Mouse (Mus musculus): ENCODE data around the gene Tcf19. TPM values are rescaled to one million over a fixed set of nuclear protein-coding genes. Genes with fewer than 3 reads are reported as not detected.

Tcf19 gene
- polyA plus RNA-seq, 1 experiment from 2014 or later: 83.2 TPM

GRCm38 (mm10) chr17:35550871-35551270 lies 34.2 kb upstream of the Tcf19 start:
- Histone ChIP-seq H3K4me3 (ENCODE audit: low read depth, low read length) (no peak overlapping the region), H3K36me3 (ENCODE audit: control insufficient read depth, insufficient read depth, low read length) (no peaks in the 10 kb centered on the region), H3K9me3 (ENCODE audit: control insufficient read depth, low read length) (no peaks in the 10 kb centered on the region), H3K27ac (replicated peaks; ENCODE audit: low read depth, low read length) (no peak overlapping the region), H3K27me3 (replicated peaks; ENCODE audit: control insufficient read depth, insufficient read depth, low read length) (no peaks in the 10 kb centered on the region), H3K4me1 (ENCODE audit: control insufficient read depth, insufficient read depth, low read length) (peaks cover 17% of the 10 kb centered on the region; the same call in 1 of the 2 replicates), H3K4me2 (ENCODE audit: low read depth, low read length) (no peak overlapping the region), H3K9ac (ENCODE audit: low read depth, low read length) (no peak overlapping the region)
- ATAC-seq (ENCODE audit: low read depth) (no peak), DNase-seq (ENCODE audit: low spot score) (no peak)
- 38% methylated on average over 8 of the region's 8 CpGs for WGBS

DNA sequence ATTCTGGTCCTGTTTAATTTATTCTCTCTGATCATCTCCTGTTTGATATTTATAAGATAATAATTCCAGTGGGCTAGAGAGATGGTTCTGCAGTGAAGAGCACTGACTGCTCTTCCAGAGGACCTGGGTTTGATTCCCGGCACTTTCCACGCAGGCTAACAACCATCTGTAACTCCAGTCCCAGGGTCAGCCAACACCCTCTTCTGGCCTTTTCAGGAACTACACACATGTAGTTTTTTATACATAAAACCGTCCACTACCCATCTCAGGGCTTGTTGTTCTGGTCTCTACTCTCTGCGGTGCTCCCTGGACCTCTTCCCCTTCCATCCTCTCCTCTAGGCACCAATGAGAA lies 33.5 kb upstream of the Tcf19 start:
- H3K27ac ChIP-seq (replicated peaks; ENCODE audit: low read depth, low read length): peak overlapping the region; percentile 77

GRCm38 (mm10) chr17:35549437-35550142 lies 33.0 kb upstream of the Tcf19 start:
- DNase-seq (ENCODE audit: low spot score) (peak; percentile 78), ATAC-seq (ENCODE audit: low read depth) (peak; percentile 74)
- peak overlapping the region; percentile 0; the same call in 1 of the 2 replicates for H3K4me2 ChIP-seq (ENCODE audit: low read depth, low read length)
- no peaks in the 10 kb centered on the region for H3K9me3 ChIP-seq (ENCODE audit: control insufficient read depth, low read length)
- no peak overlapping the region for H3K9ac ChIP-seq (ENCODE audit: low read depth, low read length)
- H3K27me3 ChIP-seq (replicated peaks; ENCODE audit: control insufficient read depth, insufficient read depth, low read length): no peaks in the 10 kb centered on the region
- peak overlapping the region; percentile 77 for H3K27ac ChIP-seq (replicated peaks; ENCODE audit: low read depth, low read length)
- peaks cover 17% of the 10 kb centered on the region; the same call in 1 of the 2 replicates for H3K4me1 ChIP-seq (ENCODE audit: control insufficient read depth, insufficient read depth, low read length)
- H3K4me3 ChIP-seq (ENCODE audit: low read depth, low read length): no peak overlapping the region
- 28% methylated on average over 13 of the region's 15 CpGs for WGBS
- no peaks in the 10 kb centered on the region for H3K36me3 ChIP-seq (ENCODE audit: control insufficient read depth, insufficient read depth, low read length)

More for the DNA sequence above, 33.5 kb upstream of the Tcf19 start:
- Histone ChIP-seq H3K36me3 (ENCODE audit: control insufficient read depth, insufficient read depth, low read length) (no peaks in the 10 kb centered on the region), H3K9ac (ENCODE audit: low read depth, low read length) (no peak overlapping the region), H3K9me3 (ENCODE audit: control insufficient read depth, low read length) (no peaks in the 10 kb centered on the region), H3K4me1 (ENCODE audit: control insufficient read depth, insufficient read depth, low read length) (peaks cover 17% of the 10 kb centered on the region; the same call in 1 of the 2 replicates), H3K4me3 (ENCODE audit: low read depth, low read length) (no peak overlapping the region), H3K27me3 (replicated peaks; ENCODE audit: control insufficient read depth, insufficient read depth, low read length) (no peaks in the 10 kb centered on the region), H3K4me2 (ENCODE audit: low read depth, low read length) (peak overlapping the region; percentile 0; the same call in 1 of the 2 replicates)
- DNase-seq (ENCODE audit: low spot score) (no peak), ATAC-seq (ENCODE audit: low read depth) (no peak)
- WGBS: 96% methylated on average over 4 of the region's 4 CpGs

- Histone ChIP-seq H3K9me3 (ENCODE audit: control insufficient read depth, low read length) (no peaks in the 10 kb centered on the region), H3K4me1 (ENCODE audit: control insufficient read depth, insufficient read depth, low read length) (peaks cover 17% of the 10 kb centered on the region; the same call in 1 of the 2 replicates), H3K27ac (replicated peaks; ENCODE audit: low read depth, low read length) (peak overlapping the region; percentile 77), H3K36me3 (ENCODE audit: control insufficient read depth, insufficient read depth, low read length) (no peaks in the 10 kb centered on the region), H3K4me3 (ENCODE audit: low read depth, low read length) (no peak overlapping the region), H3K27me3 (replicated peaks; ENCODE audit: control insufficient read depth, insufficient read depth, low read length) (no peaks in the 10 kb centered on the region), H3K4me2 (ENCODE audit: low read depth, low read length) (no peak overlapping the region), H3K9ac (ENCODE audit: low read depth, low read length) (no peak overlapping the region)
- DNase-seq (ENCODE audit: low spot score) (no peak), ATAC-seq (ENCODE audit: low read depth) (no peak)
- WGBS: 25% methylated on average over 5 of the region's 5 CpGs
These were observed 32.0 kb upstream of the Tcf19 start for GRCm38 (mm10) chr17:35548636-35549035.

DNA sequence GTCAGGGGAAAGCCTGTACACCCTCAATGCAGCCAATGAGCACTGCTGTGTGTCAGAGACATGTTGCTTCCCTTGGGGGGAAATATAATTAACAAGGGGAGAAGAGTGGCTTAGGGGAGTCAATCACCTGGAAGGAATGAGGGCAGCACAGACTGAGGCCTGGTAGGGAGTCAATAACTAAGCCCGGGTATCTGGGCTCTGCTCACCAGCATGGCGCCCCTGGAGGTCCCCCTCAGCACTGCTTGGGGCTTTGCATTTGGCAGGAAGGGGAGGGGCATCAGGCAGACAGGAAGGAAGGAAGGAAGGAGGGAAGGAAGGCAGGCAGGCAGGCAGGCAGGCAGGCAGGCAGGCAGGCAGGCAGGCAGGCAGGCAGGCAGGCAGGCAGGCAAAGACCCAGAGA lies 30.8 kb upstream of the Tcf19 start:
- WGBS: 69% methylated on average over 2 of the region's 2 CpGs
- Histone ChIP-seq H3K9me3 (ENCODE audit: control insufficient read depth, low read length) (no peaks in the 10 kb centered on the region), H3K27me3 (replicated peaks; ENCODE audit: control insufficient read depth, insufficient read depth, low read length) (no peaks in the 10 kb centered on the region), H3K9ac (ENCODE audit: low read depth, low read length) (no peak overlapping the region), H3K4me3 (ENCODE audit: low read depth, low read length) (no peak overlapping the region), H3K27ac (replicated peaks; ENCODE audit: low read depth, low read length) (no peak overlapping the region), H3K36me3 (ENCODE audit: control insufficient read depth, insufficient read depth, low read length) (no peaks in the 10 kb centered on the region), H3K4me1 (ENCODE audit: control insufficient read depth, insufficient read depth, low read length) (peaks cover 17% of the 10 kb centered on the region; the same call in 1 of the 2 replicates), H3K4me2 (ENCODE audit: low read depth, low read length) (no peak overlapping the region)
- DNase-seq (ENCODE audit: low spot score): no peak
- no peak for ATAC-seq (ENCODE audit: low read depth)

DNA sequence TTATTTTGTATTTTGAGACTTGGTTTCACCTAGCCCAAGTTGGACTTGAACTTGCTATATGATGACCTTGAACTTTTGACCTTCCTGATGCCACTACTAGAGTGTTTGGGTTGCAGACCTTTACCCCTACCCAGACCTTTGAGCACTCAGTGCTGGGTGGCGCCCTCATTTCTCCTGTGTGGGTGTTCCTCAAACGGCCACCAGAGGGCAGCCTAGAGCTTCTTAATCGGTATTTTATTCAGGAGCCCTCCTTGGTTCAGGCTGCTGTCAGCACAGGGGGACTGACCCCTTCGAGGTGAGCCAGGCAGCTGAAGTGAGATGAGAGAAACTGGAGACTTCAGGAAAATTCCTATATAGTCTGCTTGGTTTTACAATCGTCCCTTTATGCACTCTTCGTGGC lies 28.1 kb upstream of the Tcf19 start:
- H3K4me3 ChIP-seq (ENCODE audit: low read depth, low read length): no peak overlapping the region
- H3K27ac ChIP-seq (replicated peaks; ENCODE audit: low read depth, low read length): no peak overlapping the region
- no peaks in the 10 kb centered on the region for H3K9me3 ChIP-seq (ENCODE audit: control insufficient read depth, low read length)
- H3K4me2 ChIP-seq (ENCODE audit: low read depth, low read length): no peak overlapping the region
- DNase-seq (ENCODE audit: low spot score): no peak
- no peak for ATAC-seq (ENCODE audit: low read depth)
- no peak overlapping the region for H3K9ac ChIP-seq (ENCODE audit: low read depth, low read length)
- no peaks in the 10 kb centered on the region for H3K27me3 ChIP-seq (replicated peaks; ENCODE audit: control insufficient read depth, insufficient read depth, low read length)
- peaks cover 10% of the 10 kb centered on the region; the same call in 1 of the 2 replicates for H3K4me1 ChIP-seq (ENCODE audit: control insufficient read depth, insufficient read depth, low read length)
- WGBS: 30% methylated on average over 6 of the region's 6 CpGs
- no peaks in the 10 kb centered on the region for H3K36me3 ChIP-seq (ENCODE audit: control insufficient read depth, insufficient read depth, low read length)

DNA sequence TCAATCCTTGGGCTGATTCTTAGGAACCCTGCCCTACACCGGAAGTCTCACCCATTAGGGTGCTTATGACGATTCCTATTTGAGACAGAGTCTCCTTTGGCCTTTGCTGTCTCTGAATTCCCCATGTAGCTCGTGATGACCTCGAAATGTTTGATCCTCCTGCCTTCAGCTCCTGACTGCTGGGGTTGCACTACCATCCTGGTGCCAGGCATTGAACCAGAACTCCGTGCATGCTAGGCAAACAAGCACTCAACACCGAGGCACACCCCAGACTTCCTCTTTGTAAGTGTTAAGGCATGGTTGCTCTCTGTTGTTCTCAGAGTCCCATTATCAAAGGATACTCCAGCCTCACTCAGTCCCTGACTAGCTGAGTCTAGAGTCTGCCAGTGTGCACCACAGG lies 27.4 kb upstream of the Tcf19 start:
- Histone ChIP-seq H3K27me3 (replicated peaks; ENCODE audit: control insufficient read depth, insufficient read depth, low read length) (no peaks in the 10 kb centered on the region), H3K9ac (ENCODE audit: low read depth, low read length) (no peak overlapping the region), H3K4me2 (ENCODE audit: low read depth, low read length) (no peak overlapping the region), H3K36me3 (ENCODE audit: control insufficient read depth, insufficient read depth, low read length) (no peaks in the 10 kb centered on the region), H3K4me1 (ENCODE audit: control insufficient read depth, insufficient read depth, low read length) (peaks cover 5% of the 10 kb centered on the region; the same call in 1 of the 2 replicates), H3K4me3 (ENCODE audit: low read depth, low read length) (no peak overlapping the region), H3K9me3 (ENCODE audit: control insufficient read depth, low read length) (no peaks in the 10 kb centered on the region), H3K27ac (replicated peaks; ENCODE audit: low read depth, low read length) (no peak overlapping the region)
- WGBS: 71% methylated on average over 6 of the region's 6 CpGs
- ATAC-seq (ENCODE audit: low read depth) (no peak), DNase-seq (ENCODE audit: low spot score) (no peak)

- Histone ChIP-seq H3K4me3 (ENCODE audit: low read depth, low read length) (no peak overlapping the region), H3K9me3 (ENCODE audit: control insufficient read depth, low read length) (no peaks in the 10 kb centered on the region), H3K27ac (replicated peaks; ENCODE audit: low read depth, low read length) (no peak overlapping the region), H3K4me1 (ENCODE audit: control insufficient read depth, insufficient read depth, low read length) (no peaks in the 10 kb centered on the region), H3K9ac (ENCODE audit: low read depth, low read length) (no peak overlapping the region), H3K36me3 (ENCODE audit: control insufficient read depth, insufficient read depth, low read length) (no peaks in the 10 kb centered on the region), H3K4me2 (ENCODE audit: low read depth, low read length) (no peak overlapping the region), H3K27me3 (replicated peaks; ENCODE audit: control insufficient read depth, insufficient read depth, low read length) (no peaks in the 10 kb centered on the region)
- peak; percentile 29 for DNase-seq (ENCODE audit: low spot score)
- WGBS: 33% methylated on average over 14 of the region's 14 CpGs
- no peak for ATAC-seq (ENCODE audit: low read depth)
These were observed 26.8 kb upstream of the Tcf19 start for GRCm38 (mm10) chr17:35543412-35543861.

Data from embryonic facial prominence, embryonic 14.5 days (tissue).